Mouse (Mus musculus) lung, embryonic 15.5 days (tissue): ENCODE data around the gene Hba-a1. TPM values are rescaled to one million over a fixed set of nuclear protein-coding genes. Genes with fewer than 3 reads are reported as not detected.
A peak's percentile ranks its signal among the peaks of the same experiment; 100 is the strongest.

Source experiments
- ATAC-seq: fragments of 200-750 bp; cut with Nextera tagmentation; 2 replicates; pipeline ENCODE4 v1.8.0; 2017; ENCODE audit warnings: moderate number of reproducible peaks, borderline replicate concordance; ENCODE audit not compliant: low FRiP score, low TSS enrichment; ENCODE audit errors: extremely low read depth
- H3K27ac ChIP-seq: fragments of 300-500 bp; sonication (generic); 2 replicates; pipeline ENCODE4 v1.5.1; 2015; ENCODE audit warnings: moderate library complexity, mild to moderate bottlenecking, inconsistent platforms
- H3K27me3 ChIP-seq: fragments of 300-500 bp; sonication (generic); 2 replicates; pipeline ENCODE4 v1.6.1; 2015; ENCODE audit warnings: inconsistent platforms
- H3K36me3 ChIP-seq: fragments of 300-500 bp; sonication (generic); 2 replicates; pipeline ENCODE4 v1.6.1; 2015; ENCODE audit warnings: inconsistent platforms
- H3K4me1 ChIP-seq: fragments of 300-500 bp; sonication (generic); 2 replicates; pipeline ENCODE4 v1.6.1; 2015; ENCODE audit warnings: inconsistent platforms
- H3K4me2 ChIP-seq: fragments of 300-500 bp; sonication (generic); 2 replicates; pipeline ENCODE4 v1.6.1; 2015; ENCODE audit warnings: inconsistent platforms, mild to moderate bottlenecking, moderate library complexity
- H3K4me3 ChIP-seq: fragments of 300-500 bp; sonication (generic); 2 replicates; pipeline ENCODE4 v1.5.1; 2015; ENCODE audit warnings: mild to moderate bottlenecking, inconsistent platforms
- H3K9ac ChIP-seq: fragments of 300-500 bp; sonication (generic); 2 replicates; pipeline ENCODE4 v1.6.1; 2015; ENCODE audit warnings: inconsistent platforms
- H3K9me3 ChIP-seq: fragments of 300-500 bp; sonication (generic); 2 replicates; pipeline ENCODE4 v1.6.1; 2016; ENCODE audit warnings: inconsistent platforms
- WGBS: fragments of 180-500 bp; shearing (Covaris S2); methylation state at CpG from one replicate; pipeline ENCODE4 v1.1.7; 2015; 5-methylcytosine and 5-hydroxymethylcytosine counted together
- polyA plus RNA-seq: library from polyadenylated mRNA; unstranded; fragments of >200 nt; fragmentation: Nextera tagmentation; extraction: Ambion mirVana; gene quantifications from 2 replicates; pipeline ENCODE4 v1.2.1, GENCODE M21; 2015

The Hba-a1 gene
- polyA plus RNA-seq, 1 experiment from 2014 or later = 7,834 TPM

DNA sequence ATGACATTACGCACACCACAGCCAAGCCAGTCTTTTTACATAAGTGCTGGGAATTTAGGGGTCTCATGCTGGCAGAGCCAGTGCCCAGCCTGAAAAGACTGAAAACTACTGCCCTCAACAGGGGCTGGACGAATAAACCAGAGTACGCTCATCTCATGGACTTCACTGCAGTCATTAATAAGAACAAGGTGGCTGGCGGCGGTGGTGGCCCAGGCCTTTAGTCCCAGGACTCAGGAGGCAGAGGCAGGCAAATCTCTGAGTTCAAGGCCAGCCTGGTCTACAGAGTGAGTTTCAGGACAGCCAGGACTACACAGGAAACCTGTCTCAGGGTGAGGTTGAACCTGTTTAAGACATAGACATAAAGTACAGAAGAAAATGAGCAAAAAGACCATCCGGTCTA, 17.1 kb upstream of the Hba-a1 start:
- WGBS = 96% methylated on average over 6 of the region's 6 CpGs
- H3K27ac ChIP-seq = no peak overlapping the region
- H3K36me3 ChIP-seq = peaks cover 8% of the 10 kb centered on the region; the same call in 1 of the 2 replicates
- no peaks in the 10 kb centered on the region for H3K27me3 ChIP-seq
- H3K9me3 ChIP-seq = no peaks in the 10 kb centered on the region
- H3K4me2 ChIP-seq = no peak overlapping the region
- H3K4me1 ChIP-seq = peaks cover 15% of the 10 kb centered on the region
- ATAC-seq = no peak
- no peak overlapping the region for H3K9ac ChIP-seq
- no peak overlapping the region for H3K4me3 ChIP-seq

DNA sequence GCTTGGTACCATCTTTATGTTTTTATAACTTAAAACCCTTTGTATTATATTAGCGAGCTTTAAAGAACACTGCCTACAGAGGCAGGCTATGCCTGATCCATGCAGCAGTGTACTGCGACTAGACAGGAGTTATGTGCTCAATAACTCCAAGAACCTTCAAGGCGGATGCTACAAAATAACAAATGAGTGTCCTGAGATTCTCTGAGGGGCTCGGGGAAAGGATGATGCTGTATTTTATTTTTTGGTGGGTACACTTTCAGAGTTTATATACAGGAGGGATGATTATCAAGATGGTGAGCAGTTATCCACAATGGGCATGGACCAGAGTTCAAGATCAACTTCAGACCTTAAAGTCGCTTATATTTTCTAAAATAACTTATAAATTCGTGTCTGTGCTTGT, 16.5 kb upstream of the Hba-a1 start:
- Histone ChIP-seq H3K27ac (peak overlapping the region; percentile 88), H3K4me3 (peak overlapping the region; percentile 73), H3K9ac (peak overlapping the region; percentile 94), H3K9me3 (no peaks in the 10 kb centered on the region), H3K27me3 (no peaks in the 10 kb centered on the region), H3K4me1 (peaks cover 15% of the 10 kb centered on the region), H3K36me3 (peaks cover 5% of the 10 kb centered on the region; the same call in 1 of the 2 replicates), H3K4me2 (peak overlapping the region; percentile 60)
- ATAC-seq = no peak
- WGBS = 15% methylated on average over 6 of the region's 6 CpGs

DNA sequence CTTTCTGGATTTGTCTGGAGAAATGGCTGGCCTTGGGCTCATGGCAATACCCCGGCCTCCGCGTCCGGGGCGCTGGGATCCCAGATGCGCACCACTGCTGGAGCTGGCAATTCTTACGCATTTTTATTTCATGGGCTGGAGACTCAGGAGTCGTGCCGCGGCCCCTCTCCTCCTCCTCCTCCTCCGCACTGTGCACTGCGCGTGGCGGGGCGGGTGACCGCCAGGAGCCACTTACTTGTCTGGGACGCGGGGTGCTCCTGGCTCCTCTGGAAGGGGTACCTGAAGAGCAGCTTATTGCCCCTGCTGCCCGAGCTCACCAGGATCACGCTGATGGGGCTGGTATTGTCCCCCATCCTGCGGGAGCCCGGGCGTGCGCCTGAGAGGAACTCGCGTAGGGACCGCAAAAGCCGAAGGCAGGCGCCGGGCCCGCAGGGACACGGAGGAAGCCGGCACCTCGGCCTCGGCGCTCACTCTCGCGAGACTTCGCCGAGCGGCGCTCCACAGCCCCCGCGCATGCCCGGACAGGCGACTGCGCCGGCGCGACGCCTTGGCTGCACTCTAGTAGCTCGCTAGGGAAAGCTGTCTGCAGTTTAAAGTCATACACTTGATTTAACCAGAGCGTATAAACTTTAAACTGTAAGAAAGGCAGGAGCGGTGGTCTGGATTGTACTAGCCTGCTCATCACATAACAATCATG, 16.0 kb upstream of the Hba-a1 start, which contains the start of gene Nprl3:
Gene Nprl3 (minus strand): TSS at position 520 of the 697 bp plus-strand sequence.
- peak within 1 kb of the TSS; percentile 94 for H3K9ac ChIP-seq
- peak within 1 kb of the TSS; percentile 73 for H3K4me3 ChIP-seq
- H3K4me2 ChIP-seq = peak within 1 kb of the TSS; percentile 60
- H3K4me1 ChIP-seq = peaks cover 15% of the 10 kb centered on the region
- under 1% methylated on average over 54 of the region's 54 CpGs for WGBS
- peak; percentile 98 for ATAC-seq
- H3K27ac ChIP-seq = peak within 1 kb of the TSS; percentile 88
- H3K27me3 ChIP-seq = no peaks in the 10 kb centered on the region
- no peaks in the 10 kb centered on the region for H3K36me3 ChIP-seq
- H3K9me3 ChIP-seq = no peaks in the 10 kb centered on the region

DNA sequence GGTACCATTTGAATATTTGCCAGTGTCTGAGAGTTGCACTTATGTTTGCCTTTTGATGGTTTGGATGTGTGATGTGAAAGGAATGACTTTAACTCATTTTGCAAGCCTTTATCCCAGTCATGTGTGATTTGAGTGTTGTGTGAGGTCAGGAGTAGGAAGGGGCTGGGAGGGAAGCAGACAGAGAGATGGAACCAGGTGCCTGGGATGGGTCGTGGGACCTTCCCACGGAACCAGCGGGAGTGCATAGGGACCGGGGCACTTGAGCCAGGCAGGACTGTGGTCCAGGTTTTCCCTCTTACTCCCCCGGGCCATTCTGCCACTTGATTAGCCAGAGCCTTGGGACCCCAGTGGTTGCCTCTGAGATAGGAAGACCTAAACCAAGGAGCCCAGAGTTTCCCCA, 15.3 kb upstream of the Hba-a1 start:
- Histone ChIP-seq H3K9ac (peak overlapping the region; percentile 94), H3K4me1 (peaks cover 15% of the 10 kb centered on the region)
- 17% methylated on average over 5 of the region's 5 CpGs for WGBS

GRCm38 (mm10) chr11:32268952-32269351, 14.4 kb upstream of the Hba-a1 start:
- ATAC-seq = no peak
- no peaks in the 10 kb centered on the region for H3K36me3 ChIP-seq
- H3K4me2 ChIP-seq = no peak overlapping the region
- WGBS = 76% methylated on average over 5 of the region's 5 CpGs
- peaks cover 15% of the 10 kb centered on the region for H3K4me1 ChIP-seq
- H3K9ac ChIP-seq = no peak overlapping the region
- no peaks in the 10 kb centered on the region for H3K27me3 ChIP-seq
- H3K27ac ChIP-seq = no peak overlapping the region
- H3K9me3 ChIP-seq = no peaks in the 10 kb centered on the region
- no peak overlapping the region for H3K4me3 ChIP-seq

More for the DNA sequence above, 15.3 kb upstream of the Hba-a1 start:
- H3K27me3 ChIP-seq = no peaks in the 10 kb centered on the region
- no peak for ATAC-seq
- no peaks in the 10 kb centered on the region for H3K36me3 ChIP-seq
- H3K27ac ChIP-seq = peak overlapping the region; percentile 88
- peak overlapping the region; percentile 73 for H3K4me3 ChIP-seq
- no peaks in the 10 kb centered on the region for H3K9me3 ChIP-seq
- H3K4me2 ChIP-seq = peak overlapping the region; percentile 60

DNA sequence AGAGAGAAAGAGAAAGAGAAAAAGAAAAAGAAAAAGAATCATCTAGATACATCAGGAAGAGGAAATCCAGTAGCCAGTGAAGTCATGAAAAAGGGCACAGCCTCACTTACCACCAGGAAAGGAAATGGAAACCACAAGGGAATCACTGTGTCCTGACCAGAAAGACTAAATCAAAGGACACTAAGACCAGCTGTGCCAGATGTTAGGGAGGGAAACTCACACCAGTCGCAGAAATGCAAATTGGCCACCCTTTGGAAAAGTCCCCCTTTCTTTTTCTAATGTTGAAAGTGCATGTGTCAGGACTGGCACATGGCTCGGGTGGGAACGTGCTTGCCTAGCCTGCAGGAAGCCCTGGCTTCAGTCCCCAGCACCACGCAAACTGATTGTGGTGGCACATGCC, 12.1 kb upstream of the Hba-a1 start:
- 39% methylated on average over 4 of the region's 4 CpGs for WGBS
- H3K9me3 ChIP-seq = no peaks in the 10 kb centered on the region
- H3K27me3 ChIP-seq = no peaks in the 10 kb centered on the region; the same call in 1 of the 2 replicates
- H3K27ac ChIP-seq = no peak overlapping the region
- H3K4me2 ChIP-seq = no peak overlapping the region
- no peaks in the 10 kb centered on the region for H3K36me3 ChIP-seq
- no peak overlapping the region for H3K4me3 ChIP-seq
- peaks cover 9% of the 10 kb centered on the region for H3K4me1 ChIP-seq
- no peak for ATAC-seq
- no peak overlapping the region for H3K9ac ChIP-seq

DNA sequence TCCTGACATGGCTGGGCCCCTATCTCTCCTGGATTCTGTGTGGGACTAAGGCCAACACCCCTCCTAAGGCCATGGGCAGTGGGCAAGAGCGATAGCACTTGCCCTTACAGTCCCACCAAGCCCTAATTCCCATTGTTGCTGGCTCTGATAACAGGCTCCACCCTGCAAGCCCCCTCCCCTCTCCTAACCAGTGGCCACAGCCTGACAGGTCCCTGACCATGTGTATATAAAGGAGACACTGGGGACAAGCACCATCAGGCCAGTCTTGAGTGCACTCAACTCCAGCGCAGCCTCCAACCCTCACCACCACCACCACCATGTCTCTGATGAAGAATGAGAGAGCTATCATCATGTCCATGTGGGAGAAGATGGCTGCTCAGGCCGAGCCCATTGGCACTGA, 7.0 kb upstream of the Hba-a1 start, which contains the start of gene Hba-x:
Gene Hba-x (plus strand): TSS at position 54 of the 400 bp plus-strand sequence.
- Histone ChIP-seq H3K27ac (no peak within 1 kb of the TSS), H3K9ac (no peak within 1 kb of the TSS), H3K27me3 (peaks cover 28% of the 10 kb centered on the region), H3K4me1 (no peaks in the 10 kb centered on the region), H3K4me3 (no peak within 1 kb of the TSS), H3K4me2 (no peak within 1 kb of the TSS), H3K9me3 (no peaks in the 10 kb centered on the region), H3K36me3 (no peaks in the 10 kb centered on the region)
- WGBS = 62% methylated on average over 3 of the region's 3 CpGs
- ATAC-seq = no peak

- H3K9ac ChIP-seq = no peak overlapping the region
- no peak overlapping the region for H3K27ac ChIP-seq
- H3K9me3 ChIP-seq = no peaks in the 10 kb centered on the region
- H3K4me3 ChIP-seq = no peak overlapping the region
- no peak overlapping the region for H3K4me2 ChIP-seq
- H3K36me3 ChIP-seq = no peaks in the 10 kb centered on the region
- ATAC-seq = no peak
- H3K27me3 ChIP-seq = peaks cover 28% of the 10 kb centered on the region
- no peaks in the 10 kb centered on the region for H3K4me1 ChIP-seq
- WGBS = 54% methylated on average over 21 of the region's 21 CpGs
Observed at GRCm38 (mm10) chr11:32277736-32278457, 5.4 kb upstream of the Hba-a1 start.

DNA sequence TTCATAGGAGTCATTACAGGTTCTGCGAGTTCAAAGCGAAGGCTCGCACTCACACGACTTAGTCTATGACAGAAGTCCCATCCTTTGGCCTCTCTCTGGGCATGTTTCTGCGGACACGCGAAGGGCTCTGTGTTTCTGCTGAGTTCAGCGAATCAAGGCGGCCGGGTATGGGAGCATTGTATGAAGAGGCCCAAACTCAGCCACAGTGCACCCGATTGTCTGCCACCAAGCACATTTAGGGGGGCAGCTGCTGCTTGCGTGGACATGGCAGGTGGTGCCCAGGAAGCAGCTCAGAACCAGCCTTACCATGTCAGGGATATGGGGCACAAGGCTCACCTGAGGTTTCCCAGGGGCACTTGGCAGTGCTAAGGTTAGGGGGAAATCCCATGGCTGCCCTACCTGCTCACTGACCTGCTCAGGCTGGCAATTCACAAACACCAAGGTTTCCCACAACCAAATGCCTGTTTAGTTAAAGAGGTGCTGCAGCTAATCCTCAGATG, 4.8 kb upstream of the Hba-a1 start:
- H3K27ac ChIP-seq = no peak overlapping the region
- no peaks in the 10 kb centered on the region for H3K4me1 ChIP-seq
- no peaks in the 10 kb centered on the region for H3K9me3 ChIP-seq
- H3K9ac ChIP-seq = no peak overlapping the region
- no peak for ATAC-seq
- H3K27me3 ChIP-seq = peaks cover 28% of the 10 kb centered on the region
- WGBS = 71% methylated on average over 12 of the region's 12 CpGs
- H3K4me2 ChIP-seq = no peak overlapping the region
- H3K4me3 ChIP-seq = no peak overlapping the region
- H3K36me3 ChIP-seq = no peaks in the 10 kb centered on the region

DNA sequence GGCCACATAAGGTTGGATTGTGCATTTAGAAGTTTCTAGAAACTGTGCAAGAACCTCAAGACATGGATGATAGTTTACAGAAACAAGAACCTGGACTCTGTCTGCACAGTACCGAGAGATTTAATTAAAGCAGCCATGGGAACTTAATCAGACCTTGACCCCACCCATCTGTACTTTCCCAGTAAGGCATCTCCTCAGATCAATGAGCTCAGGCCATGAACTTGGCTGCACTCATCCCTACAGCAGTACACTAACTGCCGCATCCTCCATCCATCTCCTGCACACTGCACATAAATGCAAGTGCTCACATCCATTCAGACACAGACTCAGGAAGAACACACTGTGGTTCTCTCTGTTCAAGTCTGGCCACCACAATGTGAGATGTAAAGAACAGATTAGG, 2.7 kb upstream of the Hba-a1 start:
- no peaks in the 10 kb centered on the region for H3K4me1 ChIP-seq
- no peak overlapping the region for H3K4me3 ChIP-seq
- H3K27me3 ChIP-seq = peaks cover 28% of the 10 kb centered on the region
- H3K9ac ChIP-seq = no peak overlapping the region
- no peak overlapping the region for H3K27ac ChIP-seq
- H3K36me3 ChIP-seq = no peaks in the 10 kb centered on the region
- H3K4me2 ChIP-seq = no peak overlapping the region
- no peaks in the 10 kb centered on the region for H3K9me3 ChIP-seq
- 61% methylated on average over 2 of the region's 2 CpGs for WGBS
- no peak for ATAC-seq

DNA sequence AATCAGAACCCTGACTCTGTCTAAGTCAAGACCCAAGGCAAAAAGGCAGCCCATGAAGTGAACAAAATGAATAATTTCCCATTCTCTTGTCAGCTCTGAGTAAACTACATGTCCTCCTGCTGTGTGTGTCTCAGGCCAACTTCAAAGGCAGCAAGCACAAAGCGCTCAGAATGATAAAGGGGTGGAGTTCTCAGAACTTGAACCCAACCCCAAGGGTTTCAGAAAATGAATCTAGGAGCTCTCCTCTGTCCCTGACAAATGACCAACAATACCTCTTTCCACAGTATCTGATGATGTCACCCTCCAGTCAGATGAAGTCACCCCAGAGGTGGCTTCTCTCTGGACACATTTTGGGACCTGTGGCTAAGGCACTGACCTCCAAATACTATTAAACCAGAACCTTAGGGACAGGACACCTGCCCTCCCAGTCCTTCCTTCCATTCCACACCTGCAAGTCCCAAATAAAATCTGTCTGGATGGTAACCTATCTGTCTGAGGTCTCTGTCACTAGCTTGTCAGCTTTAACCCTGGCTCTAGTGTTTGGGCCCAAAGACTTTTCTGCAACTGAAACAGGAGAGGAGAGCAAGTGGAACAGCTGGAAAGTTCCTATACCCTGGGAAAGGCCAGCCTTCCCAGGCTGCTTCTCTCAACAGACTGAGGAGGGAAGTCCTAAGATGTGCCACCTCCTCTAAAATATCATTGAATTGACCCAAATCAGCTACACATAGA, 1.7 kb upstream of the Hba-a1 start:
- Histone ChIP-seq H3K27ac (no peak overlapping the region), H3K4me2 (no peak overlapping the region), H3K4me3 (no peak overlapping the region), H3K9ac (no peak overlapping the region), H3K9me3 (no peaks in the 10 kb centered on the region), H3K27me3 (peaks cover 27% of the 10 kb centered on the region), H3K4me1 (no peaks in the 10 kb centered on the region), H3K36me3 (no peaks in the 10 kb centered on the region)
- WGBS = 63% methylated on average over 1 of the region's 1 CpGs
- ATAC-seq = no peak
